Mouse (Mus musculus): Measurements from ENCODE around the gene Trpc6.

Trpc6 gene

DNA sequence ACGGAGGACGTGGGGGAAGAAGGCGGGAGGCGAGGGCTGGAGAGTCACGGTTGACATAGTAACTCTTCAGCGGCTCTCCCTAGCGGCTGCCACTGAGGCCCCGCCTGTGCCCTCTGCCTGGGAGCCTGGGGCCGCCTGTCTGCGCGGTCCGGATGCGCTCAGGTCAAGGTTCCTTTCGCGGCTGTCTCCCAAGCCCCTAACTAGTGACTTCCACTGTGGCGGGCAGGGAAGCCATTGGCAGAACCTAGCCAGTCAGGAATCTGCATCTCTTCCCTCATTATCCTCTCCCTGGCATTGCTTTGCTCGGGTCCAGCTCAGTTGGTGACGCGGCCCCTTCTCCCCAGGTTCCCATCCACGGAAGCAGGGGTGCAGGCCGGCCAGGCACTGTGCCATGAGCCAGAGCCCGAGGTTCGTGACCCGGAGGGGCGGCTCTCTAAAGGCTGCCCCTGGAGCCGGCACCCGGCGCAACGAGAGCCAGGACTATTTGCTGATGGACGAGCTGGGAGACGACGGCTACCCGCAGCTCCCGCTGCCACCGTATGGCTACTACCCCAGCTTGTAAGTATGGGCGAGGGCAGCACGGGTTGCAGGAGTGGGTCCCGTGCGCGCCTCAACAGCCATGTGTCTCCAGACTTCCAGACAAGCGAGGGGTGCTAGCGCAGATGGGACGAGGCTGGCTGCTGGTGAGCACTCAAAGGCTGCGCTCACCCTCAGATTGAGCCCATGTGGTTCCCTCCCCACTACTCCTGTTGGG lies at the start of gene Trpc6:
Gene Trpc6 (plus strand): TSS at position 102 of the 754 bp plus-strand sequence.
- DNase-seq (ENCODE audit: inconsistent age in 2 of 2, low spot score in 1 of 2) = peak; percentile 12 to 59

DNA sequence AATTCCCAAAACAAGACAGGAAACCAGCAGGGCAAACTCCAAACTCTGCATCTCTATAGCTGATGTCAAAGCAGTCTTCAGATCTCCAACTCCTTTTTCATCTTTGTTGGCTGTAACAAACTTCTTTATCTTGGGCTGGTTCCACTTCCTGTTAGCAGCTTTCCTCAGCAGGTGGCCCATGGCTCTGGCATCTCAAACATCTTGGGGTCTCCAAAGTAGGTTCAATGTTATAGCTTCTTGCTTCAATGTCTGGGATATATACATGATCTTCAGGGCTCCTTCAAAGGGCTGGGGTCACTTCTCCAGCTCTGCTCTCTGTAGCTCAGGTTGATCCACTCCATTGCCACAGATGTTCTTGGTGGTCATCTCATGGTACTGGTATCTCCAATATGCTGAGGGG lies 23.0 kb upstream of the Trpc6 start:
- no peak for DNase-seq (ENCODE audit: inconsistent age in 2 of 2, low spot score in 1 of 2)

DNA sequence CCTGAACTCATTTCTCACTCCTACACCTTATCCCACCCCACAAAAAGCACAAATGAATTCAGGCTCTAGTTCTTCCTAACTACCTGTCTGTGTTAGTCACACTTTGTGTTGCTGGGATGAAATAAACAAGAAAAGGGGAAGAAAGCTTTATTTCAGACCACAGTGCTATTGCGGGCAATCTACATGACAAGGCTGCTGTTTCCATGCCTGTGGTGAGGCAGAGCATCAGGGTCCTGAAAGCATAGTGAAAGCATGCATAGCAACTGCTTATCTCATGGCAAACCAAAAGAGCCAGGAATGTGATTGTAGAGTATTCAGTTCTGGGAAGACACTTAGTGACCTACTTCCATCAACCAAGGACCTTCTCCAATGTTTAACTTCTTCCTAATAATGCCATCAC lies 10.3 kb upstream of the Trpc6 start:
- no peak for DNase-seq (ENCODE audit: inconsistent age in 2 of 2, low spot score in 1 of 2)

DNA sequence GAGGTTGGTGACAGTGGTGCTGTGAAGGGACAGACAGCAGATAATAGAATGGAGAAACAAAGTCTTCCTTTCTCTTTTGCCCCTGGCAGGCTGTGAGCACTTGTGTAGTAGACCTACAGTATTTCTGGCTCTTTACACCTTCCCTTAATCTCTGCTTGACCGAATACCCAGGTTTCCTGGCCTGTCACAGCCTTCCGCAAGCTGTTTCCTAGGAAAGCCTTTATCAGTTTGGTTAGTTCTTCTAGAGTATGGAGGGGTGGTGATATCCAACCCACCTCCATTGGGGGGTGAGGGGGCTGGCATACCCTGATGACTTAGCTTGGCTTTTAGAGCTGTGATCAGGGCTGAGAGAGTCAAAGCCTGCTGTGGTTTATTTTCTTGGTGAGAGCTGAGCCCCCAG lies 1.3 kb downstream of the Trpc6 start:
- DNase-seq (ENCODE audit: inconsistent age in 2 of 2, low spot score in 1 of 2) = no peak

DNA sequence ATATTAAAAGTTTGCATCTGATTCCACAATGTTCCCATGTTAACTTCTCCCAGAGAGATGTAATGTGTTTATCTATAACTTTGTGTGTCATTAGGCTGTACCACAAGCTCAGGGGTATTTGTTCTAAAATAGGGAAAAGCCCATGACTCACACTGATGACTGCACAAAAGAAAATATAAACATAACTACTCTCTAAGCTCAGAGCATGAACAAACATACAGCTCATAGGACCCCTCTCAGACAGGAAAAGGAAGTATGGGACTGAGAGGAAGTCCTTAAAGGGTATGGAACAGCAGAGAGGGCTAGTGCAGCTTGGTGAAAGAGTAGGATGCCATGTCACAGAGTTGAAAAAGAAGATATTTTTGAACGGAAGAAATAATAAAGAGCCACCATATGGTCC lies 14.6 kb downstream of the Trpc6 start:
- DNase-seq (ENCODE audit: inconsistent age in 2 of 2, low spot score in 1 of 2) = no peak

DNA sequence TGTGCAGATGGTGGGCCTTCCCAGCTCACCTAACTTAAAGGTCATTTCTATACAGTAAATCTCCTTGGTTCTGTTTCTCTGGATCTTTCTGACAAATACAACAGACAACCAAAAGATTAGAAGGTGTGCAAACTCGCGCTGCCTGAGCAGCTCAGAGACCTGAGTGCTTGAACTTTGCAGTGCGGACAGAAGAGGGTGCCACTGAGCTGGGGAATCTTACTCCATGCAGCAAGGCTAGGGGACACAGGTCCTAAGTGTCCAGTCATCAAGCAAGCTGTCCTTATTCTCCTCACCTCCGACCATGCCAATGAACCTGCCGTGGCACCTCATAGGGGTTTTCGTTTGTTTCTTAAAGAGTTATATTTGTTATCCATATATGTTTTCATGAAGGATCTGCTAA lies 48.7 kb downstream of the Trpc6 start:
- DNase-seq (ENCODE audit: inconsistent age in 2 of 2, low spot score in 1 of 2) = peak; percentile 16 to 73

DNA sequence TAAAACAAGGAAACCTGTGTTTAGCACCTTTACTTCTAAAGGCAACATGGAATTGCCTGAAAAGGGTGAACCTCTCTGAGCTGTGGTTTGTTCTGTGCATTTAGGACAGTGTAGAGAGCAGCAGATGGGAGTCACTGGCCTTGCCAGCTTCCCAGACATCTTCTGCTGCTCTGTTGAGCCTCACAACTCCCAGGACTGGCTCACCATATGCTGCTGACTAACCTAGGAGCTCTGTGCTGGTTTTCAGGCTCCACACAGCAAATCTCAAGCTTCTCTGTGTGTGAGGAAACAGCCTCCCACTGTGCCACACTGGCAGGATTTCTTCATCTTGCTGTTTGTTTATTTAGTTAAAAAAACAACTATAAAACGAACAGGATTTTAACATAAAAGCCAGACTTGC lies 53.1 kb downstream of the Trpc6 start:
- DNase-seq (ENCODE audit: inconsistent age in 2 of 2, low spot score in 1 of 2) = no peak

DNA sequence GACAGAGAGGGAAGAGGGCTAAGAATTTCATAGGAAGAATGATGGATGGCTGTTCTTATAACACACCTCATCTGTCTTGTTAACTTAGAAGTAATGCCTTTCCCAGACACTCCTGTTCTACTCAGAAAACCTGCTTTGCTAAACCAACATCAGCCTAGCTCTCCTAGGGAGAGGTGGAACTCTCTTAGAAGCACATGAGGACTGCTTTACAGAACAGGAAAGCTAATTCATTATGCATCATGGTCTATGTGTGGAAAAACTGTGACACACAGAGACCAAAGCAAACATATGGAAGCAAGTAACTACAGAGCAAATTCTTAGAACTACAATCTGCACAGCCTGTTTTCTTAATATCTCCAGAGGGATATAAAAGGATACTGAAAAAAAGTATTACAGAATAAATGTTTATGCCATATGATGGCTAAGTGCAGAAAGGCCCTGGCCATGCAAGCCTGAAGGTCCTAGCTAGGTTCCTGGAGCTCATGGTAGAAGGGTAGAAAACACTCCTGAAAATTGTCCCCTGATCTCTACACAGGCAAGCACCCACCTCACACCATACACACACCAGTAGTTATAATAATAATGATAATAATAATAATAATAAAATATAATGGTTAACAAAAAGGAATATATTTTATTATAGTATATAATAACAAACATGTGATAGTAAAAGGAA lies 63.0 kb downstream of the Trpc6 start:
- DNase-seq (ENCODE audit: inconsistent age in 2 of 2, low spot score in 1 of 2) = no peak

DNA sequence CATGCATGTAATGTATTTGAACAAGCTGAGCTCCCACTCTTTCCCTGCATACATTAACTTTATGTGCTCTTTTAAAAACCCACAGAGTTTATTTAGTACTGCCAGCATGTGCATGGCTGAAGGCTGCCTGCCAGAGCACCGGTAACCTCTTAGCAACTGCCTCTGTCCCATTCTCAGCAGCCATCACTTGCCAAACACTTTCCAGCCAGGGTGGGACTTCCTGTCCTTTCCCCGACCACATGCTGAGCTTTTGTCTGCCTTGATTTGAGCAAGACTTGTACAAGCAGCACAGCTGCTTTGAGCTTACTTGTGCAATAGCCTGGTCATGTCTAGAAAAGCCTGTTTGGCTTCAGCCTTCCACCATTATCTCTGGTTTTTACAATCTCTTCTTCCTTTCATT lies 90.4 kb downstream of the Trpc6 start:
- DNase-seq (ENCODE audit: inconsistent age in 2 of 2, low spot score in 1 of 2) = no peak

DNA sequence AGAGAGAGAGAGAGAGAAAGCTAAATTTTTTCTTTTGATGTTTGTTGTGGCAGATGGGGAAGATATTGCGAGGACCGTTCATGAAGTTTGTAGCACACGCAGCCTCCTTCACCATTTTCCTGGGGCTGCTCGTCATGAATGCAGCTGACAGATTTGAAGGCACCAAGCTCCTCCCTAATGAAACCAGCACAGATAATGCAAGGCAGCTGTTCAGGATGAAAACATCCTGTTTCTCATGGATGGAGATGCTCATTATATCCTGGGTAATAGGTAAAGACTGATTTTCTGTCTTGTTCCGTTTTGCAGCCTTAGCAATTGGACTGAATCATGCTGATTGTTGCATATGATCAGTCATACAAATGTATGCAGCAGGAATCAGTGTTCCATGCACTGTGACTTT lies 99.5 kb downstream of the Trpc6 start:
- DNase-seq (ENCODE audit: inconsistent age in 2 of 2, low spot score in 1 of 2) = no peak

DNA sequence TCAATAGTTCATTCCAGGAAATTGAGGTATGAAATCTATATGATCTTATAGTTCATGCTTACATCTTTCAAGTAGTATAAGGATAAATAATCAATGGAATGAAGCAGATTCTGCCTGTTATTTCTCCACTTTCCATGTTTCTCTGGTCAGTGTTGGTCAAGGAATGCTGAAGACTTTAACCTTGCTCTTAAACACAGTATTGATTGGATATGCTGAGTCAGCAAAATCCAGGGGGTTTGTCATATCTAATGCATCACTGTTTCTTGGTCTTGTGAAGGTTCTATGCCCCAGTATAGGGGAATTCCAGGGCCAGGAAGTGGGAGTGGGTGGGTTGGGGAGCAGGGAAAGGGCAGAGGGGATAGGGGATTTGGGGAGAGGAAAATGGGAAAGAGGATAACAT lies 111.4 kb downstream of the Trpc6 start:
- DNase-seq (ENCODE audit: inconsistent age in 2 of 2, low spot score in 1 of 2) = no peak

DNA sequence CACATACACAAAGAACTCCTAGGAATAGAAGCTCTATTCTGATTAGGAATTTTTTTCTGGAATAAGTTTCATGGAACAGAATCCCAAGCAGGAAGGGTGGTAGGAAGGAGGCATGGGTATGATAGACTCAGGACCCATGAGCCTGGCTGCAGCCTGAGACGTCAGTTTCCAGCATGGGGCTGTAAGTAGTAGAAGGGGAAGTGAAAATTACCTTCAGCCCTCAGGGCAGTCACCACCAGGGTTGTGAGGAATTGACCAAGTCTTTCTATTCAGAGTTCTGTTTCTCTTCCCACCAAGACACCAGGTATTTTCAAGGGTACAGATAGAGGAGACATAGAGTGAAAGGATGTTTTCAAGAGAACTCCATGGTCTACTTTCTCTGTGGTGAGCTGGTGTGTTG lies 129.0 kb downstream of the Trpc6 start:
- DNase-seq (ENCODE audit: inconsistent age in 2 of 2, low spot score in 1 of 2) = no peak

DNA sequence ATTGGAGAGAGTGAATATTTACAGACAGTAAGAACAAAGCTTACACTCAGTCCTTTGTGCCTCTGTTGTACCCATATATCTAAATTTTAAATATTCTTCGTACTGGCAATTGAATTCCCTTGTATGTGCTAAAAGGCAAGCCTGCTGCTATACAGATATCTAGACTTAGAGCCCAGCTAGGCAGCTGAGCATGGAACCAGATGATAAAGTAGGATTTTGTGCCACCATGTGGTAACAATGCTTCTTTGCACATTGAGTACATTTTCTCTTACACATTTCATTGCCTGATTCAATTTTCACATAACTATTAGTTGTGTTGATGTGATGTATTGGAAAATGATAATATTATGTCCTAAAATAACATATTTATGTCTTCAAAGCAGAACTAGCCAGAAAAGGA lies 132.7 kb downstream of the Trpc6 start:
- peak in 1 of 2 experiments; percentile 38 for DNase-seq (ENCODE audit: inconsistent age in 2 of 2, low spot score in 1 of 2)

DNA sequence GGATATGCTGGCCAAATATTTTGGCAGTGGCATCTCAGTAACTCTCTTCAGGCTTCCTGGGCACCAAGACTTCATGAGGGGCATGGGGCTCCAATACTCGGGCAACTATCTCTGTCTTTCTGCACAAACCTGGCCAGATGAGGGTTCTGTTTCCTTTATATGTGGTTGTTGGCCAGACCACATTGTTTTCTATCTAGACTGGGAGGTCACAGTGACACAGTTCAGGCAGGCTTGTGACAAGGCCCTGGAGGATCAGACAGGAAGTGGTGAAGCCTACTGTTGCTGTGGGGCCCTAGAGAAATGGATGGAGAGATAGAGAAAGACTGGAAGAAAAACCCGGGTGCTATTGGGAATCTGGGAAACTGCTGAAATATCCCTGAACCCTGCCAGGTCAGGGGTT lies 149.2 kb downstream of the Trpc6 start:
- DNase-seq (ENCODE audit: inconsistent age in 2 of 2, low spot score in 1 of 2) = no peak

DNA sequence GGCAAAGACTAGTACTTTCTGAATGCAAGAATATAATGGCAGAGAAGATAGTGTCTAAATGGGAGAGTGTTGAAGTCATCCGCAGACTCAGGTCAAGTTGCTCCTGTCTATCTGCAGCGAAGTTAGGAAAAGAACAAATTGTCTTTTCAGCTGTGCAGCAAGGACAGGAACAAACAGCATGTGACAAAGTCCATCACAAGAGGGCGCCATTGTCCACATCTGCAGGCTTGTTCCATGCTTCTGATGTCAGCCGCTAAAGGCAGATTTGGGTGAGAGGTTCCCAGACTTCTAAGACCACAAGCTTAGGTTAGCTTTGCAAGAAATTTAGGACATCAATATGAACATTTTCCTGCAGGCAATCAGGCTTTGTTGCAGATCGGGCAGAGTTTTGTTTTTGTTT lies 156.7 kb downstream of the Trpc6 start:
- peak; percentile 74 to 93 for DNase-seq (ENCODE audit: inconsistent age in 2 of 2, low spot score in 1 of 2)

DNA sequence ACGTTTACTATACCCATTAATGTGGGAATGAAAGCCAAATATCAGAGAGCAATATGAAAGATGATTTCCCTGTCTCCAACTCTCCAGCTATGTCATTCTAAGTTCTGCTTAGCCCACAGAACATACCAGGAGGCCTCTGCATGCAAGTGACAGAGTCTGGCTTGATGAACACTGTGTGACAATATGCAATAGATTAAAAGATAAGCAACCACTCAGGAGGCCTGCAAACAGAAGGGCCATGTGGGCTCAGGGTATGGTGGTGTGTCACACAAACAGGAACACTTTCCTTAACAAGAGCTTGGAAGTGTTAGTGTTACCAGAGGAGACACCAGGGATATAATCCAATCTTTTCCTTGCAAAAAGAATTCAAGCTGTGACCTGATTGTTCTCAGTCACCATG lies 159.6 kb downstream of the Trpc6 start:
- no peak for DNase-seq (ENCODE audit: inconsistent age in 2 of 2, low spot score in 1 of 2)

DNA sequence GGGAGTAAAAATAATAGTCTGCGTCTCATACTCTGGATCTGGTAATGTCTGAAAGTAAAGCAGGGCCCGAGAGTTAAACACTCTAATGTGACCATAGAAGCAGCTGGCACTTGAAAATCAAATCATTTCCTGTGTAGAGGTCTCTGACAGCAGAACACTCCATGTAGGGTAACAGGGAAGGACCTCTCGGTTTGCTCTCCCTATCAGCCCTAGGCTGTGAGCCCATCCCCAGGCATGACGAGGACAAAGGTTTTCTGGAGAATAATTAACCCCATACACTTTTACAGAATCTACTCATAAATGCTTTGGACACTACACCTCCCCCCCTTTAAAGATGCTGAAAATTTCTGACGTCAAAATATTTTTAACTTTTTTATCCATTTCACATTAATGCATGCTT lies 160.0 kb downstream of the Trpc6 start:
- no peak for DNase-seq (ENCODE audit: inconsistent age in 2 of 2, low spot score in 1 of 2)

DNA sequence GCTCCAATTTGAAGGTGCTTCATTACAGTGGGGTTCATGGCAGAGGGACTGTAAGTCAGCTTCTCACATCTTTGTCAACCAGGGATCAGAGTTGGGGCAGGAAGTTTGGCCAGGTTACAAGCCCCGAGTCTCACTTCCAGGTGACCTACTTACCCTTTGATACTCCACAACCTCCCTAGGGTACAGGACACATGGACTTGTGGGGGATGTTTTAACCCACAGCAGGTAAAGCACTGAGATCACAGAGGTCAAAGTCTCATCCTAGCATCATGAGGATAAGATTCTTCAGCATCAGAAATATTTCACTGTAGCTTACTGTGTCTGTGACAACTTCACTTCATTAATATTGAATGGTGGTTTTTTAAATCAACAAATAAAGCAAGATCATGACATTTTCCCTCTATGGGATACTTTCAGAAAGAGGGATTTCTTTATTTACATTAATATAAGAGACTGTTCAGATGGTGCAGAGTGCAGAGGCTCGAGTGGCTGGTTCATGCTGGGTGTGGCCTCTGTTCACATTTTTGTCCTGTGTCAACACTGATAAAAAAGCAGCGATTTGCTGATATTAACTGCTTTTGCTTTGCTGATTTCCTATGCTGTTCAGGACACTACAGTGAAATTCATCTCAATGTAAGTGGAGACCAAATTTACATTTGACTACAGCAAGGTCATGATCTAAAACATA lies 166.3 kb downstream of the Trpc6 start:
- no peak for DNase-seq (ENCODE audit: inconsistent age in 2 of 2, low spot score in 1 of 2)

DNA sequence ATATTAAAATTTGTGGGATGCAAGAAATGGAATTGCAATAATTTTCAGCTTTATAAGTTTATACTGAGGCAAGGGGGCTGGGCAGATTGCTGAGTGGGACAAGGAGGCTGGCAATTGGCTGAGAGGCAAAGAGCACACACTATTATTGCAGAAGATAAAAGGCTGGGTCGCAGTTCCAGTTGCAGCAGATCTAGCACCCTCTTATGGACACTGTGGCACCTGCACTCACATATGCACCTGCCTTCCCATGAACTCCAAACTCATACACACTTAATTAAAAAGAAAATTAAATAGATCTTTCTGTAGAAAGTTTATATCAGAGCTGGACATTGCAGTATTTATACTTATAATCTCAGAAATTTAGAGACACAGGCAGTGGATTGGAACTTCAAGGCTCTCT lies 175.1 kb downstream of the Trpc6 start:
- no peak for DNase-seq (ENCODE audit: inconsistent age in 2 of 2, low spot score in 1 of 2)

DNA sequence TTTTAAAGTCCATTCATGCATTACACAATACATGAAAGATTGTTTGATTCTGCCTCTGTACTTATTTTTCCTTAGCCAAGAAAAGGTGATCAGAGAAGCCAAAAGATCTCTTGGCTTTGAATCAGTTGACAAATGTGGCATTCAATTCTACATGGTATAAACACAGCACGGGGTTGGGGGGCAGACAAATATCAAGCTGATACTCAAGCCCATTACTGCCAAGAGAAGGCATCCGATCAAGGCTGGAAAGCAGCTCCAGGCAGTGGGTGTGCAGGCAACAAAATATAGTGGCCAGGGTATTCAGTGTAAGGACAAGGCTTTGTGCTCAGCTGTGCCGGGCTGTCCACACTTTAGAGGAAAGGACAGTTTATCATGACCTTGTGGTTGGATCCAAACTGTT lies 185.1 kb downstream of the Trpc6 start:
- peak in 1 of 2 experiments; percentile 43 for DNase-seq (ENCODE audit: inconsistent age in 2 of 2, low spot score in 1 of 2)

Data from adrenal gland, adult (tissue).